Mouse (Mus musculus) embryonic facial prominence, embryonic 11.5 days (tissue): ENCODE data around the gene Cers5. TPM values are rescaled to one million over a fixed set of nuclear protein-coding genes. Genes with fewer than 3 reads are reported as not detected.

Source experiments
- ATAC-seq: fragments of 200-750 bp; cut with Nextera tagmentation; replicated peaks from 2 replicates; pipeline ENCODE4 v1.8.0; 2017; ENCODE audit warnings: low read depth; ENCODE audit not compliant: insufficient number of reproducible peaks, low FRiP score, low TSS enrichment
- DNase-seq: peaks from one replicate; pipeline ENCODE4 v3.0.0-alpha.2; 2015; ENCODE audit warnings: low spot score
- H3K27ac ChIP-seq: fragments of 300-500 bp; sonication (generic); replicated peaks from 2 replicates; pipeline ENCODE4 v1.5.1; 2014; ENCODE audit warnings: mild to moderate bottlenecking, low read depth, low read length, control low read depth
- H3K27me3 ChIP-seq: fragments of 300-500 bp; sonication (generic); 2 replicates; pipeline ENCODE4 v1.6.1; 2014; ENCODE audit warnings: mild to moderate bottlenecking, low read length, moderate library complexity, mixed read lengths; ENCODE audit not compliant: control insufficient read depth, insufficient read depth
- H3K36me3 ChIP-seq: fragments of 300-500 bp; sonication (generic); replicated peaks from 2 replicates; pipeline ENCODE4 v1.6.1; 2014; ENCODE audit warnings: low read depth, mild to moderate bottlenecking, low read length, moderate library complexity, mixed read lengths; ENCODE audit not compliant: control insufficient read depth, insufficient read depth
- H3K4me1 ChIP-seq: fragments of 300-500 bp; sonication (generic); 2 replicates; pipeline ENCODE4 v1.6.1; 2014; ENCODE audit warnings: low read length, mixed read lengths; ENCODE audit not compliant: control insufficient read depth, insufficient read depth
- H3K4me2 ChIP-seq: fragments of 300-500 bp; sonication (generic); 2 replicates; pipeline ENCODE4 v1.6.1; 2014; ENCODE audit warnings: low read depth, mild to moderate bottlenecking, control low read depth, low read length, moderate library complexity
- H3K4me3 ChIP-seq: fragments of 300-500 bp; sonication (generic); 2 replicates; pipeline ENCODE4 v1.5.1; 2014; ENCODE audit warnings: low read depth, low read length, control low read depth
- H3K9ac ChIP-seq: fragments of 300-500 bp; sonication (generic); replicated peaks from 2 replicates; pipeline ENCODE4 v1.6.1; 2014; ENCODE audit warnings: mild to moderate bottlenecking, control low read depth, low read length
- H3K9me3 ChIP-seq: fragments of 300-500 bp; sonication (generic); replicated peaks from 2 replicates; pipeline ENCODE4 v1.6.1; 2016; ENCODE audit warnings: mild to moderate bottlenecking, low read length, inconsistent platforms, mixed read lengths; ENCODE audit not compliant: control insufficient read depth
- WGBS: fragments of 180-500 bp; shearing (Covaris S2); extraction: QIAGEN DNeasy Blood & Tissue Kit; methylation state at CpG from one replicate; pipeline ENCODE4 v1.1.7; 2014; 5-methylcytosine and 5-hydroxymethylcytosine counted together
- polyA plus RNA-seq: library from polyadenylated mRNA; unstranded; fragments of >200 nt; fragmentation: Nextera tagmentation; extraction: Ambion mirVana; gene quantifications from 2 replicates; pipeline ENCODE4 v1.2.1, GENCODE M21; 2014

Cers5 gene
- polyA plus RNA-seq, 1 experiment from 2014 or later, result 64.6 TPM

- H3K4me3 ChIP-seq, result no peak overlapping the region
- H3K36me3 ChIP-seq, result peaks cover 15% of the 10 kb centered on the region
- H3K9ac ChIP-seq, result no peak overlapping the region
- no peak overlapping the region for H3K4me2 ChIP-seq
- no peaks in the 10 kb centered on the region for H3K4me1 ChIP-seq
- H3K27ac ChIP-seq, result no peak overlapping the region
- 82% methylated on average over 13 of the region's 13 CpGs for WGBS
- ATAC-seq (no peak), DNase-seq (no peak)
- no peaks in the 10 kb centered on the region for H3K27me3 ChIP-seq
- no peaks in the 10 kb centered on the region for H3K9me3 ChIP-seq
These were observed 57.3 kb downstream of the Cers5 start for GRCm38 (mm10) chr15:99715361-99715865.

- Histone ChIP-seq H3K27ac (no peak overlapping the region), H3K4me1 (no peaks in the 10 kb centered on the region), H3K4me2 (no peak overlapping the region), H3K27me3 (no peaks in the 10 kb centered on the region), H3K36me3 (peaks cover 18% of the 10 kb centered on the region), H3K9me3 (no peaks in the 10 kb centered on the region), H3K9ac (no peak overlapping the region), H3K4me3 (no peak overlapping the region)
- ATAC-seq (no peak), DNase-seq (peak; percentile 87)
- 53% methylated on average over 7 of the region's 7 CpGs for WGBS
These were observed 57.8 kb downstream of the Cers5 start for GRCm38 (mm10) chr15:99714858-99715257.

GRCm38 (mm10) chr15:99714206-99714605 lies 58.5 kb downstream of the Cers5 start:
- H3K4me2 ChIP-seq, result no peak overlapping the region
- no peaks in the 10 kb centered on the region for H3K9me3 ChIP-seq
- H3K4me3 ChIP-seq, result no peak overlapping the region
- no peak overlapping the region for H3K9ac ChIP-seq
- ATAC-seq, result no peak
- no peak overlapping the region for H3K27ac ChIP-seq
- no peaks in the 10 kb centered on the region for H3K27me3 ChIP-seq
- DNase-seq, result no peak
- H3K36me3 ChIP-seq, result peaks cover 18% of the 10 kb centered on the region
- 76% methylated on average over 4 of the region's 4 CpGs for WGBS
- no peaks in the 10 kb centered on the region for H3K4me1 ChIP-seq

- no peak overlapping the region for H3K9ac ChIP-seq
- H3K4me3 ChIP-seq, result no peak overlapping the region
- H3K9me3 ChIP-seq, result no peaks in the 10 kb centered on the region
- peaks cover 18% of the 10 kb centered on the region for H3K36me3 ChIP-seq
- H3K4me2 ChIP-seq, result no peak overlapping the region
- no peak overlapping the region for H3K27ac ChIP-seq
- 77% methylated on average over 3 of the region's 3 CpGs for WGBS
- no peaks in the 10 kb centered on the region for H3K27me3 ChIP-seq
- H3K4me1 ChIP-seq, result no peaks in the 10 kb centered on the region
- ATAC-seq (no peak), DNase-seq (no peak)
These were observed 59.1 kb downstream of the Cers5 start for GRCm38 (mm10) chr15:99713569-99713968.

- 52% methylated on average over 13 of the region's 13 CpGs for WGBS
- no peak overlapping the region for H3K4me2 ChIP-seq
- H3K27me3 ChIP-seq, result no peaks in the 10 kb centered on the region
- no peak for DNase-seq
- H3K4me3 ChIP-seq, result no peak overlapping the region
- H3K9ac ChIP-seq, result no peak overlapping the region
- no peak overlapping the region for H3K27ac ChIP-seq
- ATAC-seq, result no peak
- H3K9me3 ChIP-seq, result no peaks in the 10 kb centered on the region
- H3K36me3 ChIP-seq, result peaks cover 22% of the 10 kb centered on the region
- no peaks in the 10 kb centered on the region for H3K4me1 ChIP-seq
These were observed 59.8 kb downstream of the Cers5 start for GRCm38 (mm10) chr15:99712666-99713559.

GRCm38 (mm10) chr15:99711491-99711890 lies 61.2 kb downstream of the Cers5 start:
- peaks cover 24% of the 10 kb centered on the region for H3K36me3 ChIP-seq

GRCm38 (mm10) chr15:99710221-99711190 lies 62.2 kb downstream of the Cers5 start:
- 91% methylated on average over 10 of the region's 10 CpGs for WGBS
- no peak overlapping the region for H3K4me2 ChIP-seq
- no peaks in the 10 kb centered on the region for H3K27me3 ChIP-seq
- no peaks in the 10 kb centered on the region for H3K9me3 ChIP-seq
- ATAC-seq (no peak), DNase-seq (no peak)
- peaks cover 32% of the 10 kb centered on the region for H3K36me3 ChIP-seq
- H3K4me3 ChIP-seq, result no peak overlapping the region
- no peaks in the 10 kb centered on the region for H3K4me1 ChIP-seq
- H3K9ac ChIP-seq, result no peak overlapping the region
- H3K27ac ChIP-seq, result no peak overlapping the region

More at GRCm38 (mm10) chr15:99711491-99711890, 61.2 kb downstream of the Cers5 start:
- no peak overlapping the region for H3K9ac ChIP-seq
- H3K4me2 ChIP-seq, result no peak overlapping the region
- 75% methylated on average over 3 of the region's 3 CpGs for WGBS
- H3K9me3 ChIP-seq, result no peaks in the 10 kb centered on the region
- H3K27me3 ChIP-seq, result no peaks in the 10 kb centered on the region
- ATAC-seq, result no peak
- H3K4me1 ChIP-seq, result no peaks in the 10 kb centered on the region
- DNase-seq, result no peak
- no peak overlapping the region for H3K27ac ChIP-seq
- no peak overlapping the region for H3K4me3 ChIP-seq
